Mouse (Mus musculus) Patski (cell line): Measurements from ENCODE around the gene Hoxa3. TPM values are rescaled to one million over a fixed set of nuclear protein-coding genes. Genes with fewer than 3 reads are reported as not detected.

Experiments used
- ATAC-seq: fragments of 100-300 bp; one replicate; pipeline ENCODE4 v1.8.0; 2021
- CTCF ChIA-PET: fragments of 350-600 bp; sonication (Branson Sonifier 250); formaldehyde crosslinking; loops from one replicate; lab custom pipeline; 2022; ENCODE audit warnings: inconsistent platforms; lab: Charles Lee
- POLR2A ChIA-PET: fragments of 350-600 bp; sonication (Branson Sonifier 250); formaldehyde crosslinking; loops from one replicate; lab custom pipeline; 2022; ENCODE audit warnings: antibody characterized with exemption, inconsistent platforms; lab: Charles Lee
- DNase-seq: peaks from one replicate; pipeline ENCODE4 v3.0.0-alpha.2; 2011; ENCODE audit warnings: low read depth, low spot score
- H3K27me3 ChIP-seq: fragments of 371-371 bp; one replicate; pipeline ENCODE4 v1.5.1; 2021
- CTCF ChIP-seq: fragments of 100-300 bp; IDR thresholded peaks from one replicate; pipeline ENCODE4 v1.5.1; 2021
- in situ Hi-C: fragments of 300-500 bp; cut with MboI; formaldehyde crosslinking; loops from 3 replicates; pipeline ENCODE4 v1.11.1; 2018; ENCODE audit warnings: low pct_unique_long_range_greater_than_20kb, mixed read lengths
- polyA plus RNA-seq: library from polyadenylated mRNA; unstranded; gene quantifications from one replicate; pipeline ENCODE4 v1.2.3, GENCODE M21; 2021

Hoxa3 gene
- polyA plus RNA-seq, 1 experiment from 2014 or later = 12.3 TPM

DNA sequence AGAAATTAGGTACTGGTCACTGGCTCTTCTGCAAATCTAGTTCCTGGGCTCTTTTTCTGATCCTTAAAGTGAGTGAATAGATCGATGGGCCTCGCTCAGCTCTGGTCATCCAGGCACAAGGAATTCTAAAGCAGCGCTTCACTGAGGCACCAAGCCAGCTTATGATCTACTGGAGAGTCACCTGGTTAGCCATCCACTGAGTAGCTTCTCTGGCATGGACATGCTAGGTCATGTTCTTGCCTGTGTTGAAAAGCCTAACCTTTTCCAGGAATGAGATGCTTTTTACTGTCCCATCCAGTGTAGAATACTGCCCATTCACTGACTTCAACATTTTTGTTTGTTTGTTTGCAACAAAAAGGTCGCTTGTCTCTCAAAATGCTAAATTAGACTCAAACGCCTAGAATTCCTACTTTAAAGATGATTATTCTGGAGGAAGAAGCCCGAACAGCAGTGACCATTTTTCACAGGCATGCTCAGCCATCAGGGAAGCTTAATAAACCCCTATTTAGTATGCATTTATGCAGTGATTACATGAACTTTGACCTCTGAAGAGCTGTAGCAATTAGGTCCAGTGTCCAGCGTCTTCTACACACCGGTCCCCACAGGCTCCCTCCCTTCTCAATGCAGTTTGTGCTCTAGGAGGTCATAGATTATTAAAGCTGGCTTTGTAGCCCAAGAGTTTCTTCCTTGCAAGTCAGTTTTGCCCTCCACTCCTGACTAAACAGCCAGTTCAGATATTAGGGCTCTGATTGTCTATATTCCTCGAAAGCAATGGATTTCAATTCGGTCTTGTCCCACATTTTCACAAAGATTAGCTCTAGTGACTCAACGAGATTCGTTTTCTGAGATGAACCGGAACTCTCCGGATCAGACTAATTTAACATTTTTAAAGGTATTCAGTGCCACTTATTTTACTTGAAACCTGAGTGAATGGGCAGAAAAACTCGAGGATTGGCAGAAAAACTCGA, 60.6 kb downstream of the Hoxa3 start:
- no peak for TF ChIP-seq CTCF
- H3K27me3 ChIP-seq = no peaks in the 10 kb centered on the region
- DNase-seq (no peak), ATAC-seq (no peak)
- POLR2A ChIA-PET = no interaction called here
- CTCF ChIA-PET = interaction anchor here (1.6 kb wide), 1 partner anchor 33 kb away, joined by 3 read pairs; no protein-coding TSS in a partner anchor
- in situ Hi-C loops = no loop called here

GRCm38 (mm10) chr6:52151571-52151970, 61.6 kb downstream of the Hoxa3 start:
- ChIA-PET POLR2A (no interaction called here), CTCF (interaction anchor here (1.6 kb wide), 1 partner anchor 32 kb away, joined by 3 read pairs; no protein-coding TSS in a partner anchor)
- ATAC-seq = no peak
- in situ Hi-C loops = no loop called here
- TF ChIP-seq CTCF = no peak
- H3K27me3 ChIP-seq = no peaks in the 10 kb centered on the region
- DNase-seq = no peak

DNA sequence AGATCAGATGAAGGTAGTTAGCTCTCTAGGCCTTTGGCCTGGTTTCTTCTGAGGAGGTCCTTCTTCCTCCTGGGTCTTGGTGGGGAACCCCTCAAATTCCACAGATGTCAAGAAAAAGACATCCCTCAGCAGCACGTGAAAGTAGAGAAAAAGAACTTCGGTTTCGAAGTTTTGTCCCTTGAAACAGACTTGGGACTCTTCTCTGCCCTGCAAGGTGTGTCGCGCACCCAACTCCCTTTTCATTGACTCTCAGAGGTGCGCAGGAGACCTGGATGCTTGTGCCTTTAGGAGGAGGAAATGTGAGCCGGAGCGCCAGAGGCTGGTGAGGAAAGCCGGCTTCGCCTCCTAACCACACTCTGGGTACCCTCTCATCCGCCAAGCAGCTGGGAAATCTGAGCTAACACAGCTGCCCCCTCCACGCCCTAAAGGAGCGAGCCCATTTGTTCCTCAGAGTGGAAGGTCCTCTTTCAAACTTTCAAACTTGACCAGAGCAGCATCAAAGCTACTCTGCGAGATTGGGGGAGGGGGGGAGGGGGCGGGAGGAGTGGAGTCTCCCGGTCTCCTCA, 62.7 kb downstream of the Hoxa3 start:
- CTCF ChIA-PET = no interaction called here
- POLR2A ChIA-PET = interaction anchor here (0.6 kb wide), 1 partner anchor 62 kb away, joined by 3 read pairs; no protein-coding TSS in a partner anchor
- H3K27me3 ChIP-seq = no peaks in the 10 kb centered on the region
- ATAC-seq = no peak
- DNase-seq = no peak
- TF ChIP-seq CTCF = no peak
- in situ Hi-C loops = no loop called here

- no peak for TF ChIP-seq CTCF
- CTCF ChIA-PET = interaction anchor here (1.2 kb wide), 1 partner anchor 37 kb away, joined by 3 read pairs; no protein-coding TSS in a partner anchor
- ATAC-seq (no peak), DNase-seq (no peak)
- H3K27me3 ChIP-seq = no peaks in the 10 kb centered on the region
- in situ Hi-C loops = no loop called here
- POLR2A ChIA-PET = no interaction called here
Measured at GRCm38 (mm10) chr6:52139115-52139514, 74.0 kb downstream of the Hoxa3 start.

DNA sequence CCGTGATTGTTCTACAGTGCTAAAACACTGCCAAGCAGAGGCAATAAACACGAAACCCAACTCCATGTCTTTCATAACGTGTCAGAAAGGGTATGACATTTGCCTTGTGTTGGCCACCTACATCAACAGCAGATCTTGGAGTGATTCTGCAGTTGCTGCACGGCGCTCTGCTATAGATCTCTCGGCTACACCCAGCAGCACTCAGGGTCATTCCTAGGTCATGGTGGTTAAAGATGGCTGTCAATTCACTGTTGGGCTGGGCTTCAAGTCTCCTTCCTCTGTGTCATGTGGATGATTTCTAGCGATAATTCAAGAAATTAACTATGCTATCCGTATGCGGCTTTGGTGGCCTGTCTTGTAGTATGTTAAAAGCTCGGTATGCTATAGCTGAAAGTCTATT, 74.6 kb downstream of the Hoxa3 start:
- POLR2A ChIA-PET = interaction anchor here (0.7 kb wide), 1 partner anchor 691 kb away, joined by 3 read pairs; no protein-coding TSS in a partner anchor
- ATAC-seq (no peak), DNase-seq (no peak)
- CTCF ChIA-PET = interaction anchor here (1.2 kb wide), 1 partner anchor 36 kb away, joined by 3 read pairs; no protein-coding TSS in a partner anchor
- TF ChIP-seq CTCF = no peak
- in situ Hi-C loops = no loop called here
- no peaks in the 10 kb centered on the region for H3K27me3 ChIP-seq

GRCm38 (mm10) chr6:52137841-52138535, 75.1 kb downstream of the Hoxa3 start:
- no peaks in the 10 kb centered on the region for H3K27me3 ChIP-seq
- ChIA-PET POLR2A (interaction anchor here (0.7 kb wide), 1 partner anchor 691 kb away, joined by 3 read pairs; no protein-coding TSS in a partner anchor), CTCF (no interaction called here)
- no peak for ATAC-seq
- in situ Hi-C loops = no loop called here
- DNase-seq = no peak
- TF ChIP-seq CTCF = no peak

GRCm38 (mm10) chr6:52123673-52124072, 89.5 kb downstream of the Hoxa3 start:
- H3K27me3 ChIP-seq = no peaks in the 10 kb centered on the region
- in situ Hi-C loops = no loop called here
- TF ChIP-seq CTCF = no peak
- DNase-seq (no peak), ATAC-seq (no peak)
- ChIA-PET CTCF (no interaction called here), POLR2A (interaction anchor here (0.5 kb wide), 2 partner anchors 9 to 49 kb away, joined by 3 read pairs; no protein-coding TSS in a partner anchor)

- H3K27me3 ChIP-seq = no peaks in the 10 kb centered on the region
- ChIA-PET POLR2A (interaction anchor here (0.7 kb wide), 1 partner anchor 632 kb away, joined by 4 read pairs; no protein-coding TSS in a partner anchor), CTCF (interaction anchor here (0.8 to 1.5 kb wide), 3 partner anchors 10 to 40 kb away, joined by 3 read pairs; no protein-coding TSS in a partner anchor)
- DNase-seq (no peak), ATAC-seq (no peak)
- TF ChIP-seq CTCF = no peak
- in situ Hi-C loops = no loop called here
Measured at GRCm38 (mm10) chr6:52121173-52121572, 92.0 kb downstream of the Hoxa3 start.

Other genes starting within 250 kb of the Hoxa3 start
- 83.3 TPM for gene Skap2, start 200.8 kb downstream of the Hoxa3 start, polyA plus RNA-seq
- 3.6 TPM for gene Hoxa1, start 55.0 kb downstream of the Hoxa3 start, polyA plus RNA-seq
- 2.8 TPM for gene Hoxa2, start 48.5 kb downstream of the Hoxa3 start, polyA plus RNA-seq
- gene 5730596B20Rik, start 35.8 kb downstream of the Hoxa3 start, polyA plus RNA-seq = 1.6 TPM
- gene Hoxa4, start 21.6 kb downstream of the Hoxa3 start, polyA plus RNA-seq = 2.5 TPM
- gene Hoxa5, start 8.7 kb downstream of the Hoxa3 start, polyA plus RNA-seq = 21.4 TPM
- 13.5 TPM for gene Hoxa6, start 4.6 kb downstream of the Hoxa3 start, polyA plus RNA-seq
- 8.7 TPM for gene Gm28308, start within 50 bp of the Hoxa3 start, polyA plus RNA-seq
- 51.6 TPM for gene Hoxa7, start 8.5 kb upstream of the Hoxa3 start, polyA plus RNA-seq
- gene Hoxa9, start 17.8 kb upstream of the Hoxa3 start, polyA plus RNA-seq = 76.7 TPM
- 104 TPM for gene Hoxa10, start 27.5 kb upstream of the Hoxa3 start, polyA plus RNA-seq
- gene Hoxa11, start 32.5 kb upstream of the Hoxa3 start, polyA plus RNA-seq = 19.3 TPM
- 12.4 TPM for gene Hoxa13, start 47.5 kb upstream of the Hoxa3 start, polyA plus RNA-seq
- gene Evx1, start 100.2 kb upstream of the Hoxa3 start, polyA plus RNA-seq = not detected